Mouse (Mus musculus) thymus, postnatal 25 days (tissue): ENCODE data around the gene Dnal1.

ENCODE experiments used
- DNase-seq: peaks from one replicate; pipeline ENCODE4 v3.0.0; 2022

Dnal1 gene

DNA sequence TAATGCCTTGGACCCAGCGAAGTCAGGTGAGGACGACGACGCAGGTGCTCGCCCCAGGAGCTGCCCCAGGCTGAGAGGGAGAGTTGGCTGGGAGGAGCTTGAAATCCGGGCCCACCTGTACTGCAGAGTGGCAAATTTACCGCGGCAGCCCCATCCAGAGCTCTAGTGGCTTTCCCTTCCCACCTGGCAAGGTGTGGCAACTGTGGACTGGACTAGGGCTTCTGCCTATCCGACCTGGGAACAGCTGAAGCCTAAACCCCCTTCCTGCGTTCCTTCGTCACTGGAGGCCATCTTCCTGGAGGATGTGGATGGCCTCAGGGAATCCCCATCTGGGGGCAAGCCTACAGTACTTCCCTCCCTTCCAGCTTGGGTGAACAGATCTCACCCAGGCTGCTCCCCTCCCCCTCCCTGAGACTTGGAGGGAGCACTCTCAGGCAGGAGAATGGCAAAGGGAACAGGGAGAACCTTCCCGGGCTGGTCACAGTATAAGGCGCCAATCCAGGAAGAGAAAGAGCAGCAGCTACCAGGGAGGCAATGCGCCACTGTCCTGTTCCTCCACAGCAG is 74.8 kb downstream of the Dnal1 start:
- no peak for DNase-seq

DNA sequence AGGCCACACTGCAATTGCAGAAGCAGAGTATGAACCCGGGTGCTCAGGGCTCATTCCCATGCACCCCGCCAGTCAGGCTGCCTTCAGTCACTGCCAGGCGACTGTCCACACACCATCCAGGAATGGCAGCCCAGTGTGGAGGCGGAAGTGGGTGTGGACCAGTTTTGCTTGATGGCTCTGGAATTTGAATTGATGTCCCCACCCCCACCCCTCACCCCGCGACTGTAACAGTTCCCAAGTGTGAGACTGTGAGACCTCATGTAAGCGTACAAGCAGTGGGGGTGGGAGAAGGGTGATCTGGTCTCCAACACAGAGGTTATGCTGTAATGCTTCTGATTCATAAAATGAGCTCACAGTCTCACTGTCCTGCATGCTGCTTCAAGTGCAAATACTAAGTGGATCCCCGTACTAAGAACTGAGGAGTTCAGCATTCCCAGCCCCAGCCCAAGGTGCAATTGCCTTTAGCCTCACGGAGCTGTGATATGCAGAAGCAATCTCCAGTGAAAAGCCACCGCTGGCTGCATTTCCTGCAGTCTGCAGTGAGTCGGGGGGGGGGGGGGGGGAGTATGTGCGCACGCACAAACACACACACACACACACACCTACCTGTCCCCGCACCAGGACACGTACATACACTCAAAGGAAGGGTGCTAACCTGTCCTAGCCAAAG is 76.1 kb downstream of the Dnal1 start:
- no peak for DNase-seq

DNA sequence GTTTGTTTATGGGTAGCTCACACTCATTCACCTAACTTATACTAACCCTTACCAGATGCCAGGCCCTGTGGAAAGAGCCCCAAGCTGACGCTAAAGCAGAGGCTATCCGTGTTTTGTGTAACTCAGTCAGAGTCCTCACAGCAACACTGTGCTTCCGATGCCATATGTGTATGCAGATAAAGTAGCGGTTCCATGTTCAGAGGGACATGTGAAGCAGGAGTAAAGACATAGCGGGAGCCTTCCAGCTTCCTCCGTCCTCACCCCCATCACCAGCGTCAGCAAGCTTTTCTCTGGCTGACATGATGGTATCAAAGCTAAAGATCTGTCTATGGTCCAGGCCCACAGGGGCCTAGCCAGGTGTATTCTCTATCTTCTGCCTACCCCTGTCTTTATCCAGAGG is 77.0 kb downstream of the Dnal1 start:
- no peak for DNase-seq

DNA sequence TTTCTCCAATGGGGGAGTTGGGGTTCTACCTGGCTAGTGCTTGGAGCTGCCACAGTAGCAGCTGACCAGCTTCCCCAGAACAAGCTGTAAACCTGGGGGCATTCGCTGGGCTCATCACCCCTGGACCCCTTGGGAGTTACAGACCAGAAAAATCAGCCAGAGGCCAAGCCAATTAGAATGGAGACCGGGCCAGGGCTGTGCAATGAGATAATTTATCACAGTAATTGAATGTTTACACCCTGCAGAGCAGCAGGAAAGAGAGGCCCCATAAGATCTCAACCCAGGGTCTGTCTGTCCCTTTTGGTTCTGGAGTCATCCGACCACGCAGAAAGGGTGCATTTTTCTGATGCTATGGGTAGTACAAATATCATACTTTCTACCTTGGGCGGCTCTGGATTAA is 77.6 kb downstream of the Dnal1 start:
- no peak for DNase-seq

DNA sequence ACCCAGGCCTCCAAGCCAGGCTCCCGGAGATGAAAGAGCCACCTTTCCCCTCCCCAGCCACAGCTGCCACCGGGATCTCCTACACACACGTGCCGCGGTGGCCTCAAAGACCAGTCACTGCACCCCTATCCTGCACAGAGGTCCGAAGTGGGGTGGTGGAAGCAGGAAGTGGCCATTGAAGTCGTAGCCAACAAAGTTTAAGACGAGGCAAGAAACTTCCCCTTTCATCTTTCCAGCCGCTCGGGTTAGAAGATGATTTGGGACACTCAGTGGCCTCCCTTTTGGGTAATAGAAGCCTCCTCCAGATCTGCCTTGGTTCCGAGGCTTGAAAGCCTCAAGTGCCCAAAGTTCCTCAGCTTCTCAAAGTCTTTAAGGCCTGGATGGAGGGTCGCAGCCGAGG is 78.1 kb downstream of the Dnal1 start:
- no peak for DNase-seq

DNA sequence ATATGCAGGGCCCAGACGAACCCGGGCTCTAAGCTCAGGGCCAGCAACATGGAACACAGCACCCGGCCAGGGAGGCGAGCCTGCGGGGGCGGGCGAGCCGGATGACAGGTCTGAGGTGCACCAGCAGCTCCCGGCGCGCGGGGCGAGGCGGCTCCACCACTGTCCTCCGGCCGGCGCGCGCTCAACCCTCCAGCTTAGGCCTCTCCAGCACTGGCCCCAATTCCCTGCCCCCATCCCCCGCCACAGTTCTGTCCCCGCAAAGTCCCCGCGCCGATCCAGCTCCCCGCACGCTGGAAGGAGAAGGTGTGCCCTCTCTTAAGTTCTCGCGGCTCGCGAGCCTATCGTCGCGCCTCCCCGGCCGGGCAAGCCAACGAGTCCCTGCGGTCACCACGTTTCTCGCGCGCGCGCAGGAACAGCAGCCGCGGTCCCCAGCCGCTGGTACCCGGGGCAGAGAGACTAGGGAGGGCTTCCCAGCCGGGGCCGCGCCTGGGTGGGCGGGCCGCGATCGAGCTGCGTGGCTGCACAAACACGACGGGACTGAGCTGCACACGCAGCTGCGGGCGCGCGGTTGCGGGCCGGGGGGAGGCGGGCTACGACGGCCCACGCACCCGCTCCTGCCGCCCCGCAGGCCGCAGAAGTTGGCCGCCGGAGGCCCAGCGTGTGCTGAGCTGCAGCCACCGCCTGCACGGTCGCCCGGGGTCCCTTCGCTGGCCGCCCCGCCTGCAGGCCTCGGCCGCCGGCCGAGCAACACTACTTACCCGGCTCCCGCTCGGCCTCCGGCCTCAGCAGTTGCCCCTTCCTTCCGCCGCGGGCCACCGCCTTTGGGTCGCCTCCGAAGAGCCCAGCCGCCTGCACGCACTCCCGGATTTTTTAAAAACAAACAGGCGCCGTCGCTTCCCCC is 78.8 kb downstream of the Dnal1 start:
- DNase-seq, result peak; percentile 48

DNA sequence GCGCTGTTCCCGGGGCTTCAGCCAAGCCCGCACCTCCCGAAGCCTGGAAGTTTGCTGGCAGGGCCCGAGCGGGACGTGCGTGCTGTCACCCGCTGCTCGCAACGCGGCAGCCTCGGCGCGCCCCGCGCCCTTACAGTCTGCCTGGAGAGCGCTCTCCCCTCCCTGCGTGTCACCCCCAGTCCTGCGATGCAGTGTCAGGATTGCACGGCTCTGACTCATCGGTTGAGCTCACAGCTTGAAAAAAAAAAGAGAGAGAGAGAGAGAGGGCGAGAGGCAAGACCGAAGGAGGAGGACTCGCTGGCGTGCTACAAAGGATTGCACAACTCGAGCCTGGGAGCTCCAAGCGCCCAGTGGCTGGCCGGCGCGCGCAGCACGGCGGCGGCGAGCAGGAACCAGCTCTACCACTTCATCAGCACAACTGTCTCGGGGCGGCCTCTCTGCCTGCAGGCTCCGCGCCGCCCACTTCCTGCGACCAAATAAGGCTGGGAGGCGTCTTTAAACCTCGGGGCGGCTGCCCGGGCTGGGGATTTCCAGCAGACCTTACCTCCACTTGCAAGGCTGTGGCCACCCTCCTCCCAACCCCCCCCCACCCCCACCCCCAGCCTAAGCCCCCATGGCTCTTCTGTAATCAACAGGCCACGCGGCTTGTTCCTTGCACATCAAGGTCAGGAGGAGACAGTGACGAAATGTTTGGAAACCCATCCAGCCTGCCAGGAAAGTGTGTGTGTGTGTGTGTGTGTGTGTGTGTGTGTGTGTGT is 79.7 kb downstream of the Dnal1 start:
- peak; percentile 92 for DNase-seq

DNA sequence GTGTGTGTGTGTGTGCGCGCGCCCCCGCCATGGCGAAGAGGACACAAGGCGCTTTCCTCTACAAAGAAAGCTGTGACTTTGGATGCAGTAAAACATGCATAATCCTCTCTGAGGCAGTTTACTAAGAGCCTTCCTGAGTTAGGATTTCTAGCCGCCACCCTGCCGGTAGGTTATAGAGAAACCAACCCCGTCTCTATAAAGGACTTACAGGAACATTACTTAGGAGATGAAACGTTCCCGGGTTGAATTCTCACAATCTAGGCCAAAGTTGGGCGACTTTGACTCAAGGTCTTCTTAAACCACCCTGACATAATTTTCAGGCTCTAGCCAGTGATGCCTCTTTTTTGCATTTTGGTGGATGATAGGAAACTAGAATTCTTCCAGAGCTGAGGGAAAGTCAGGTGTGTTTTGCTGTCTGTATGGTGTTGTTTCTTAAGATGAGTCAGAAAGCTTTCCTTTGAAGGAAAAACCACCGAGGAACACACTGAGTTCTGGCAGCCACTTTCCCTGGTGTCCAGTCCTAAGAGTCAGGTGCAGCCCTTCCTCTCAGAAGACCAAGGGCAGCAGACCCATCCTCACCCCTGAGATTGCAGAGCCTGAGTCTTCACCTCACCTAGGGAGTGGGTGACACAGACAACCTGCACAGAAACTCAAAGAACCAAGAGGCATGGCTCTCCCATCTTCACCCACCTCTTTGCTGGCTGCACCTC is 80.4 kb downstream of the Dnal1 start:
- no peak for DNase-seq

DNA sequence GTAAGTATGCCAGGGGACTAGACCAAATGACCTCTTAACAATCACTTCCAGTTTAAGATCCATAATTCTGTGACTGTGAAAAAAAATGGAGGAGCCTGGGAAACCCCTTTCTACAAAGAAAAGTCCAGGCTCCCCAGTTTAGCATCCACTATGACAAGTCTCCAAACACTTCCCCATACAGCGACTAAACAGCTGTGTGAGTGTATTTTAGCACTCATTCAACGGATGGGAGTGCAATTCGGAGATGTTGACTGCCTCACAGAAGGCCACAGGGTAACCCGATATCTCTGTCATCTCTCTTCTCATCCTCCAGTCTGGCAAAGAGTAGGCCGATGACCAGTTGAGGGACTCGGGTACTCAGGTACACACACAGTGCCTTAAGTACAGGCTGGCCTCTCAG is 81.0 kb downstream of the Dnal1 start:
- no peak for DNase-seq
